Mouse (Mus musculus): Measurements from ENCODE around the gene Myh9. TPM values are rescaled to one million over a fixed set of nuclear protein-coding genes. Genes with fewer than 3 reads are reported as not detected.
"Not testable (repeated sequence)": the region's sequence is repeated elsewhere in the genome, so short reads cannot be mapped to it uniquely, and the experiment has no call there.

The Myh9 gene
- total RNA-seq, 2 experiments from 2014 or later = 88.3 to 96.3 TPM

- Histone ChIP-seq H3K4me3 (no peak overlapping the region), H3K27ac (no peak overlapping the region)
- no peak for TF ChIP-seq CTCF (conservative IDR thresholded peaks at IDR 0.05)
- no peak for DNase-seq (ENCODE audit: low spot score in 2 of 2)
Measured at GRCm38 (mm10) chr15:77880738-77881137, 38.8 kb upstream of the Myh9 start.

- TF ChIP-seq CTCF (conservative IDR thresholded peaks at IDR 0.05) = no peak
- H3K4me3 ChIP-seq = no peak overlapping the region
- no peak overlapping the region for H3K27ac ChIP-seq
- DNase-seq (ENCODE audit: low spot score in 2 of 2) = no peak
Measured at GRCm38 (mm10) chr15:77879756-77880155, 37.8 kb upstream of the Myh9 start.

GRCm38 (mm10) chr15:77877209-77877608, 35.2 kb upstream of the Myh9 start:
- DNase-seq (ENCODE audit: low spot score in 2 of 2) = no peak
- 0 out of 2 replicates have a peak, but pooled peaks have one; percentile 14 for TF ChIP-seq CTCF (conservative IDR thresholded peaks at IDR 0.05)
- Histone ChIP-seq H3K27ac (no peak overlapping the region), H3K4me3 (no peak overlapping the region)

- TF ChIP-seq CTCF (conservative IDR thresholded peaks at IDR 0.05) = no peak
- no peak for DNase-seq (ENCODE audit: low spot score in 2 of 2)
- no peak overlapping the region for H3K4me3 ChIP-seq
Measured at GRCm38 (mm10) chr15:77876716-77877115, 34.7 kb upstream of the Myh9 start.

GRCm38 (mm10) chr15:77875953-77876352, 34.0 kb upstream of the Myh9 start:
- Histone ChIP-seq H3K4me3 (no peak overlapping the region), H3K27ac (no peak overlapping the region)
- no peak for DNase-seq (ENCODE audit: low spot score in 2 of 2)
- no peak for TF ChIP-seq CTCF (conservative IDR thresholded peaks at IDR 0.05)

More at GRCm38 (mm10) chr15:77876716-77877115, 34.7 kb upstream of the Myh9 start:
- H3K27ac ChIP-seq = no peak overlapping the region

GRCm38 (mm10) chr15:77874807-77875206, 32.8 kb upstream of the Myh9 start:
- Histone ChIP-seq H3K27ac (no peak overlapping the region), H3K4me3 (no peak overlapping the region)
- no peak for DNase-seq (ENCODE audit: low spot score in 2 of 2)
- no peak for TF ChIP-seq CTCF (conservative IDR thresholded peaks at IDR 0.05)

GRCm38 (mm10) chr15:77874310-77874709, 32.3 kb upstream of the Myh9 start:
- DNase-seq (ENCODE audit: low spot score in 2 of 2) = no peak
- Histone ChIP-seq H3K27ac (no peak overlapping the region), H3K4me3 (no peak overlapping the region)
- TF ChIP-seq CTCF (conservative IDR thresholded peaks at IDR 0.05) = no peak

- Histone ChIP-seq H3K27ac (no peak overlapping the region), H3K4me3 (no peak overlapping the region)
- DNase-seq (ENCODE audit: low spot score in 2 of 2) = no peak
- TF ChIP-seq CTCF (conservative IDR thresholded peaks at IDR 0.05) = no peak
Measured at GRCm38 (mm10) chr15:77873564-77873963, 31.6 kb upstream of the Myh9 start.

- TF ChIP-seq CTCF (conservative IDR thresholded peaks at IDR 0.05) = no peak
- H3K27ac ChIP-seq = no peak overlapping the region
- DNase-seq (ENCODE audit: low spot score in 2 of 2) = no peak
- no peak overlapping the region for H3K4me3 ChIP-seq
Measured at GRCm38 (mm10) chr15:77872996-77873395, 31.0 kb upstream of the Myh9 start.

GRCm38 (mm10) chr15:77868340-77868739, 26.4 kb upstream of the Myh9 start:
- TF ChIP-seq CTCF (conservative IDR thresholded peaks at IDR 0.05) = no peak
- no peak overlapping the region for H3K4me3 ChIP-seq
- H3K27ac ChIP-seq = no peak overlapping the region
- no peak for DNase-seq (ENCODE audit: low spot score in 2 of 2)

- not testable (repeated sequence) for H3K4me3 ChIP-seq; DNase-seq (ENCODE audit: low spot score in 2 of 2); H3K27ac ChIP-seq
- TF ChIP-seq CTCF (conservative IDR thresholded peaks at IDR 0.05) = 0 out of 2 replicates have a peak, but pooled peaks have one; percentile 11
Measured at GRCm38 (mm10) chr15:77867231-77867968, 25.4 kb upstream of the Myh9 start.

GRCm38 (mm10) chr15:77866583-77867220, 24.7 kb upstream of the Myh9 start:
- no peak for DNase-seq (ENCODE audit: low spot score in 2 of 2)
- TF ChIP-seq CTCF (conservative IDR thresholded peaks at IDR 0.05) = no peak
- H3K4me3 ChIP-seq = no peak overlapping the region
- no peak overlapping the region for H3K27ac ChIP-seq

GRCm38 (mm10) chr15:77864063-77864758, 22.2 kb upstream of the Myh9 start:
- Histone ChIP-seq H3K27ac (no peak overlapping the region), H3K4me3 (no peak overlapping the region)
- no peak for DNase-seq (ENCODE audit: low spot score in 2 of 2)
- no peak for TF ChIP-seq CTCF (conservative IDR thresholded peaks at IDR 0.05)
